ENCODE assay signal across 10 mouse cellular contexts in genomic region chr9:21036666-21037065, GRCm38 (mm10). TPM values are rescaled to one million over a fixed set of nuclear protein-coding genes. Genes with fewer than 3 reads are reported as not detected.
DNase-seq lines count a peak whose midpoint lies in the region; ATAC-seq lines count a peak whose summit lies in the region.
"Had no signal": no experiment of that assay in that cellular context is flagged by ENCODE, and none has a peak within 500 bp of the region (broad histone marks: within the 10 kb centered on the region; RNA-seq: fewer than 3 reads in every experiment).

No protein-coding gene starts in this region.

- H3K36me3 ChIP-seq in forebrain, embryonic 10.5 days (replicated peaks), result no peaks in the 10 kb centered on the region
- no peaks in the 10 kb centered on the region for H3K36me3 ChIP-seq in forebrain, embryonic 11.5 days (ENCODE audit: control insufficient read depth, insufficient read depth, low read length)
- H3K36me3 ChIP-seq in hindbrain, embryonic 10.5 days, result no peaks in the 10 kb centered on the region
- no peaks in the 10 kb centered on the region for H3K36me3 ChIP-seq in midbrain, embryonic 13.5 days

- intact Hi-C loops in left cerebral cortex, postnatal 36 days (cut with DNase I), result no loop called here

- no peak for DNase-seq in forebrain, embryonic 10.5 days (ENCODE audit: extremely low spot score, low spot score)
- no peak for DNase-seq in forebrain, embryonic 11.5 days (ENCODE audit: low spot score)
- DNase-seq in left cerebral cortex, postnatal 36 days (ENCODE audit: low spot score in 2 of 2), result peak; percentile 47 to 50
- no peak for DNase-seq in left cerebral cortex, adult 11 months (ENCODE audit: low spot score)
- peak; percentile 16 for DNase-seq in hindbrain, embryonic 10.5 days (ENCODE audit: low spot score)
- no peak for DNase-seq in urinary bladder, postnatal 10 days (ENCODE audit: low spot score)
- DNase-seq in thymus, postnatal 0 days (ENCODE audit: low spot score), result no peak
- DNase-seq: lung, adult 18-20 months had no signal

- peak overlapping the region; percentile 49; the same call in 1 of the 2 replicates for H3K4me3 ChIP-seq in forebrain, embryonic 10.5 days
- no peak overlapping the region for H3K4me3 ChIP-seq in forebrain, embryonic 11.5 days (ENCODE audit: low read depth, low read length)
- H3K4me3 ChIP-seq in hindbrain, embryonic 10.5 days, result peak overlapping the region; percentile 50
- peak overlapping the region; percentile 36 for H3K4me3 ChIP-seq in midbrain, embryonic 13.5 days (replicated peaks)

- 3% methylated on average over 22 of the region's 22 CpGs for WGBS in forebrain, embryonic 10.5 days
- 2% methylated on average over 22 of the region's 22 CpGs for WGBS in forebrain, embryonic 11.5 days
- 3% methylated on average over 22 of the region's 22 CpGs for WGBS in hindbrain, embryonic 10.5 days
- WGBS in midbrain, embryonic 13.5 days, result 3% methylated on average over 22 of the region's 22 CpGs

- H3K4me1 ChIP-seq in forebrain, embryonic 10.5 days, result peaks cover 61% of the 10 kb centered on the region
- H3K4me1 ChIP-seq in forebrain, embryonic 11.5 days (replicated peaks; ENCODE audit: control insufficient read depth, insufficient read depth, low read length), result peaks cover 21% of the 10 kb centered on the region
- peaks cover 68% of the 10 kb centered on the region for H3K4me1 ChIP-seq in hindbrain, embryonic 10.5 days (replicated peaks)
- H3K4me1 ChIP-seq in midbrain, embryonic 13.5 days (replicated peaks), result peaks cover 46% of the 10 kb centered on the region

- no peak overlapping the region for H3K4me2 ChIP-seq in forebrain, embryonic 11.5 days (ENCODE audit: low read depth, low read length, severe bottlenecking)
- H3K4me2 ChIP-seq in midbrain, embryonic 13.5 days (replicated peaks), result peak overlapping the region; percentile 51

- H3K9ac ChIP-seq in forebrain, embryonic 11.5 days (ENCODE audit: low read length), result no peak overlapping the region
- peak overlapping the region; percentile 47; the same call in 1 of the 2 replicates for H3K9ac ChIP-seq in midbrain, embryonic 13.5 days (replicated peaks)

- H3K27me3 ChIP-seq in forebrain, embryonic 10.5 days (ENCODE audit: poor library complexity, severe bottlenecking), result peaks cover 99% of the 10 kb centered on the region
- H3K27me3 ChIP-seq in forebrain, embryonic 11.5 days (ENCODE audit: control insufficient read depth, insufficient read depth, low read length), result peaks cover 78% of the 10 kb centered on the region
- peaks cover 100% of the 10 kb centered on the region for H3K27me3 ChIP-seq in hindbrain, embryonic 10.5 days (ENCODE audit: insufficient read depth, poor library complexity, severe bottlenecking)
- peaks cover 92% of the 10 kb centered on the region for H3K27me3 ChIP-seq in midbrain, embryonic 13.5 days

- peaks cover 6% of the 10 kb centered on the region; the same call in 1 of the 2 replicates for H3K9me3 ChIP-seq in forebrain, embryonic 10.5 days
- H3K9me3 ChIP-seq in forebrain, embryonic 11.5 days (ENCODE audit: control insufficient read depth, low read length), result no peaks in the 10 kb centered on the region
- H3K9me3 ChIP-seq in hindbrain, embryonic 10.5 days, result peaks cover 3% of the 10 kb centered on the region; the same call in 1 of the 2 replicates
- no peaks in the 10 kb centered on the region for H3K9me3 ChIP-seq in midbrain, embryonic 13.5 days

- ATAC-seq in forebrain, embryonic 11.5 days (replicated peaks; ENCODE audit: low FRiP score), result no peak
- no peak for ATAC-seq in midbrain, embryonic 13.5 days

- H3K27ac ChIP-seq in forebrain, embryonic 10.5 days, result no peak overlapping the region
- no peak overlapping the region for H3K27ac ChIP-seq in forebrain, embryonic 11.5 days (ENCODE audit: low read depth, low read length)
- H3K27ac ChIP-seq in hindbrain, embryonic 10.5 days, result no peak overlapping the region
- H3K27ac ChIP-seq in midbrain, embryonic 13.5 days, result no peak overlapping the region

RNA-seq across cellular contexts. Expression of gene Icam5, which starts 4.8 kb away (rescaled TPM):
- polyA plus RNA-seq in forebrain, embryonic 10.5 days (2016; fragmentation: Nextera tagmentation; extraction: Ambion mirVana), result 0.05 TPM in 1 of 2 replicates, not detected in the other
- not detected in 2 replicates for polyA plus RNA-seq in forebrain, embryonic 11.5 days (2014; fragmentation: Nextera tagmentation; extraction: Ambion mirVana)
- total RNA-seq in left cerebral cortex, postnatal 36 days (2021), result 100 to 1,000 TPM; 235 to 249 TPM
- polyA plus RNA-seq in hindbrain, embryonic 10.5 days (2016; fragmentation: Nextera tagmentation; extraction: Ambion mirVana), result 0.07 TPM in 1 of 2 replicates, not detected in the other
- 0.32 and 0.34 TPM in 2 replicates for polyA plus RNA-seq in midbrain, embryonic 13.5 days (2015; fragmentation: Nextera tagmentation; extraction: Ambion mirVana)
- 0.14 and 0.33 TPM in 2 replicates for polyA plus RNA-seq in thymus, postnatal 0 days (2015; fragmentation: Nextera tagmentation; extraction: Ambion mirVana)
- total RNA-seq: granulocyte monocyte progenitor cell, adult 5-6 weeks had no signal

RNA-seq across cellular contexts. Expression of gene Icam4, which starts 7.5 kb away (rescaled TPM):
- 4.8 and 7.9 TPM in 2 replicates for polyA plus RNA-seq in forebrain, embryonic 10.5 days (2016; fragmentation: Nextera tagmentation; extraction: Ambion mirVana)
- 5.8 and 6.2 TPM in 2 replicates for polyA plus RNA-seq in forebrain, embryonic 11.5 days (2014; fragmentation: Nextera tagmentation; extraction: Ambion mirVana)
- 1 to 10 TPM; 1.2 to 1.3 TPM for total RNA-seq in left cerebral cortex, postnatal 36 days (2021)
- polyA plus RNA-seq in hindbrain, embryonic 10.5 days (2016; fragmentation: Nextera tagmentation; extraction: Ambion mirVana), result 5.9 and 6.0 TPM in 2 replicates
- 0.23 TPM in 2 replicates for polyA plus RNA-seq in midbrain, embryonic 13.5 days (2015; fragmentation: Nextera tagmentation; extraction: Ambion mirVana)
- 0.31 and 0.48 TPM in 2 replicates for polyA plus RNA-seq in thymus, postnatal 0 days (2015; fragmentation: Nextera tagmentation; extraction: Ambion mirVana)

RNA-seq across cellular contexts. Expression of gene Icam1, which starts 20.9 kb away (rescaled TPM):
- polyA plus RNA-seq in forebrain, embryonic 10.5 days (2016; fragmentation: Nextera tagmentation; extraction: Ambion mirVana), result 4.1 and 5.8 TPM in 2 replicates
- polyA plus RNA-seq in forebrain, embryonic 11.5 days (2014; fragmentation: Nextera tagmentation; extraction: Ambion mirVana), result 4.2 and 4.8 TPM in 2 replicates
- 1 to 10 TPM; 2.4 to 3.2 TPM for total RNA-seq in left cerebral cortex, postnatal 36 days (2021)
- polyA plus RNA-seq in hindbrain, embryonic 10.5 days (2016; fragmentation: Nextera tagmentation; extraction: Ambion mirVana), result 5.1 and 5.8 TPM in 2 replicates
- 2.9 and 3.9 TPM in 2 replicates for polyA plus RNA-seq in midbrain, embryonic 13.5 days (2015; fragmentation: Nextera tagmentation; extraction: Ambion mirVana)
- polyA plus RNA-seq in thymus, postnatal 0 days (2015; fragmentation: Nextera tagmentation; extraction: Ambion mirVana), result 64.8 and 64.9 TPM in 2 replicates

RNA-seq across cellular contexts. Expression of gene Zglp1, which starts 30.2 kb away (rescaled TPM):
- 1.5 and 1.9 TPM in 2 replicates for polyA plus RNA-seq in forebrain, embryonic 10.5 days (2016; fragmentation: Nextera tagmentation; extraction: Ambion mirVana)
- polyA plus RNA-seq in forebrain, embryonic 11.5 days (2014; fragmentation: Nextera tagmentation; extraction: Ambion mirVana), result 1.2 and 2.9 TPM in 2 replicates
- not detected for total RNA-seq in left cerebral cortex, postnatal 36 days (2021)
- polyA plus RNA-seq in hindbrain, embryonic 10.5 days (2016; fragmentation: Nextera tagmentation; extraction: Ambion mirVana), result 1.0 TPM in 2 replicates
- polyA plus RNA-seq in midbrain, embryonic 13.5 days (2015; fragmentation: Nextera tagmentation; extraction: Ambion mirVana), result 1.8 and 2.0 TPM in 2 replicates
- 0.59 and 0.69 TPM in 2 replicates for polyA plus RNA-seq in thymus, postnatal 0 days (2015; fragmentation: Nextera tagmentation; extraction: Ambion mirVana)
- total RNA-seq: granulocyte monocyte progenitor cell, adult 5-6 weeks had no signal

RNA-seq across cellular contexts. Expression of gene Mrpl4, which starts 34.1 kb away (rescaled TPM):
- polyA plus RNA-seq in forebrain, embryonic 10.5 days (2016; fragmentation: Nextera tagmentation; extraction: Ambion mirVana), result 152 and 154 TPM in 2 replicates
- 119 and 130 TPM in 2 replicates for polyA plus RNA-seq in forebrain, embryonic 11.5 days (2014; fragmentation: Nextera tagmentation; extraction: Ambion mirVana)
- 10 to 100 TPM; 59.6 to 62.5 TPM for total RNA-seq in left cerebral cortex, postnatal 36 days (2021)
- 136 and 150 TPM in 2 replicates for polyA plus RNA-seq in hindbrain, embryonic 10.5 days (2016; fragmentation: Nextera tagmentation; extraction: Ambion mirVana)
- 98.1 and 102 TPM in 2 replicates for polyA plus RNA-seq in midbrain, embryonic 13.5 days (2015; fragmentation: Nextera tagmentation; extraction: Ambion mirVana)
- polyA plus RNA-seq in thymus, postnatal 0 days (2015; fragmentation: Nextera tagmentation; extraction: Ambion mirVana), result 116 and 130 TPM in 2 replicates

Comparison
In these comparisons a context has a peak if more than half of its experiments do, and no peak if none do; other contexts are left out.
1. DNase-seq: peak in left cerebral cortex, postnatal 36 days (2 of 2) and hindbrain, embryonic 10.5 days (single experiment); none in forebrain, embryonic 10.5 days (single experiment), forebrain, embryonic 11.5 days (single experiment), left cerebral cortex, adult 11 months (single experiment), urinary bladder, postnatal 10 days (single experiment) and thymus, postnatal 0 days (single experiment).